8 mouse cellular contexts compared by ENCODE assay signal in genomic region chr7:4478021-4478795, GRCm38 (mm10). TPM values are rescaled to one million over a fixed set of nuclear protein-coding genes. Genes with fewer than 3 reads are reported as not detected.
A peak's percentile ranks its signal among the peaks of the same experiment; 100 is the strongest.
DNase-seq lines count a peak whose midpoint lies in the region; ATAC-seq and TF ChIP-seq lines count a peak whose summit lies in the region.

No protein-coding gene starts in this region.

- no peak for TF ChIP-seq POLR2A in spleen, adult 2 months (IDR thresholded peaks at IDR 0.05; ENCODE audit: low read depth, low read length)
- peak; percentile 86 for TF ChIP-seq POLR2A in embryonic fibroblast, embryonic 13.5 days (IDR thresholded peaks at IDR 0.05; ENCODE audit: low read depth, low read length)

- no peaks in the 10 kb centered on the region for H3K4me1 ChIP-seq in spleen, adult 2 months (ENCODE audit: control insufficient read depth, insufficient read depth, insufficient read length)
- H3K4me1 ChIP-seq in embryonic fibroblast, embryonic 13.5 days (ENCODE audit: control insufficient read depth, insufficient read depth, low read length) = peaks cover 3% of the 10 kb centered on the region; the same call in 1 of the 2 replicates
- peaks cover 29% of the 10 kb centered on the region for H3K4me1 ChIP-seq in heart, embryonic 13.5 days
- peaks cover 24% of the 10 kb centered on the region for H3K4me1 ChIP-seq in kidney, embryonic 16.5 days (ENCODE audit: insufficient read depth, low read length)
- no peaks in the 10 kb centered on the region for H3K4me1 ChIP-seq in liver, embryonic 14.5 days (replicated peaks; ENCODE audit: control insufficient read depth in 2 of 2, insufficient read depth in 2 of 2, low read length in 1 of 2)
- peaks cover 9% of the 10 kb centered on the region for H3K4me1 ChIP-seq in neural tube, embryonic 12.5 days

- no peak for DNase-seq in spleen, adult 2 months (ENCODE audit: low read depth in 1 of 2, low spot score in 2 of 2)
- DNase-seq in spleen, postnatal 10 days (ENCODE audit: low spot score in 2 of 2) = no peak
- DNase-seq in liver, embryonic 14.5 days (ENCODE audit: low read depth in 3 of 3, low spot score in 3 of 3) = peak in 1 of 3 experiments; percentile 22
- peak; percentile 63 to 75 for DNase-seq in urinary bladder, postnatal 36 days (ENCODE audit: low spot score in 2 of 2)

- H3K4me3 ChIP-seq in spleen, adult 2 months (ENCODE audit: extremely low read depth, insufficient read depth, insufficient read length) = peak overlapping the region; percentile 49; the same call in 1 of the 2 replicates
- H3K4me3 ChIP-seq in embryonic fibroblast, embryonic 13.5 days (ENCODE audit: insufficient read depth, low read length) = peak overlapping the region; percentile 46
- H3K4me3 ChIP-seq in heart, embryonic 13.5 days = peak overlapping the region; percentile 55
- peak overlapping the region; percentile 64 for H3K4me3 ChIP-seq in kidney, embryonic 16.5 days (ENCODE audit: low read length)
- peak overlapping the region; percentile 12 to 26; a peak in 2 of 4 replicates for H3K4me3 ChIP-seq in liver, embryonic 14.5 days (ENCODE audit: insufficient read depth in 1 of 2, low read depth in 2 of 2, low read length in 2 of 2)
- H3K4me3 ChIP-seq in neural tube, embryonic 12.5 days = peak overlapping the region; percentile 41

- 24% methylated on average over 39 of the region's 39 CpGs for WGBS in spleen, adult 2 months
- WGBS in heart, embryonic 13.5 days = under 1% methylated on average over 39 of the region's 39 CpGs
- WGBS in kidney, embryonic 16.5 days = under 1% methylated on average over 39 of the region's 39 CpGs
- 3% methylated on average over 39 of the region's 39 CpGs for WGBS in liver, embryonic 14.5 days (ENCODE audit: insufficient replicate concordance)
- WGBS in neural tube, embryonic 12.5 days = under 1% methylated on average over 39 of the region's 39 CpGs

- peak overlapping the region; percentile 76 for H3K4me2 ChIP-seq in heart, embryonic 13.5 days
- H3K4me2 ChIP-seq in kidney, embryonic 16.5 days (replicated peaks; ENCODE audit: low read depth, low read length) = peak overlapping the region; percentile 92
- peak overlapping the region; percentile 58 for H3K4me2 ChIP-seq in liver, embryonic 14.5 days (ENCODE audit: low read depth)
- peak overlapping the region; percentile 83 for H3K4me2 ChIP-seq in neural tube, embryonic 12.5 days (replicated peaks)

- H3K36me3 ChIP-seq in spleen, adult 2 months (ENCODE audit: control insufficient read depth, insufficient read depth, low read length) = peaks cover 15% of the 10 kb centered on the region
- H3K36me3 ChIP-seq in heart, embryonic 13.5 days = peaks cover 27% of the 10 kb centered on the region
- peaks cover 18% of the 10 kb centered on the region for H3K36me3 ChIP-seq in kidney, embryonic 16.5 days (ENCODE audit: insufficient read depth, low read length)
- peaks cover 10% of the 10 kb centered on the region for H3K36me3 ChIP-seq in liver, embryonic 14.5 days (replicated peaks; ENCODE audit: control insufficient read depth, insufficient read depth, low read depth)
- H3K36me3 ChIP-seq in neural tube, embryonic 12.5 days = peaks cover 25% of the 10 kb centered on the region

- H3K9me3 ChIP-seq in heart, embryonic 13.5 days = no peaks in the 10 kb centered on the region; the same call in 1 of the 2 replicates
- H3K9me3 ChIP-seq in kidney, embryonic 16.5 days (ENCODE audit: low read length) = no peaks in the 10 kb centered on the region
- H3K9me3 ChIP-seq in liver, embryonic 14.5 days (ENCODE audit: control insufficient read depth, low read length) = no peaks in the 10 kb centered on the region
- H3K9me3 ChIP-seq in neural tube, embryonic 12.5 days = no peaks in the 10 kb centered on the region

- no peak for TF ChIP-seq EP300 in liver, embryonic 14.5 days (IDR thresholded peaks at IDR 0.05; ENCODE audit: low read depth)

- no peak for TF ChIP-seq CTCF in spleen, adult 2 months (IDR thresholded peaks at IDR 0.05; ENCODE audit: extremely low read depth, insufficient read depth, insufficient read length, insufficient replicate concordance)
- TF ChIP-seq CTCF in embryonic fibroblast, embryonic 13.5 days (IDR thresholded peaks at IDR 0.05; ENCODE audit: borderline replicate concordance, insufficient read depth, low read length) = no peak
- no peak for TF ChIP-seq CTCF in liver, embryonic 14.5 days (IDR thresholded peaks at IDR 0.05; ENCODE audit: low read depth)

- H3K27me3 ChIP-seq in spleen, adult 2 months (ENCODE audit: control insufficient read depth, insufficient read depth, low read length) = peaks cover 4% of the 10 kb centered on the region
- H3K27me3 ChIP-seq in heart, embryonic 13.5 days (replicated peaks) = peaks cover 30% of the 10 kb centered on the region
- H3K27me3 ChIP-seq in kidney, embryonic 16.5 days (ENCODE audit: insufficient read depth, low read length) = peaks cover 17% of the 10 kb centered on the region
- H3K27me3 ChIP-seq in liver, embryonic 14.5 days (ENCODE audit: control insufficient read depth, insufficient read depth, low read length) = peaks cover 33% of the 10 kb centered on the region
- peaks cover 30% of the 10 kb centered on the region for H3K27me3 ChIP-seq in neural tube, embryonic 12.5 days (replicated peaks)

- H3K27ac ChIP-seq in spleen, adult 2 months (ENCODE audit: insufficient read depth, low read length) = no peak overlapping the region
- H3K27ac ChIP-seq in embryonic fibroblast, embryonic 13.5 days (ENCODE audit: insufficient read depth, low read length) = peak overlapping the region; percentile 67
- H3K27ac ChIP-seq in heart, embryonic 13.5 days (replicated peaks) = peak overlapping the region; percentile 97
- H3K27ac ChIP-seq in kidney, embryonic 16.5 days (ENCODE audit: low read length) = peak overlapping the region; percentile 99
- H3K27ac ChIP-seq in liver, embryonic 14.5 days = no peak overlapping the region
- H3K27ac ChIP-seq in neural tube, embryonic 12.5 days = peak overlapping the region; percentile 47; the same call in 1 of the 2 replicates

- H3K9ac ChIP-seq in heart, embryonic 13.5 days = peak overlapping the region; percentile 85
- peak overlapping the region; percentile 78 for H3K9ac ChIP-seq in kidney, embryonic 16.5 days (replicated peaks; ENCODE audit: low read length)
- no peak overlapping the region for H3K9ac ChIP-seq in liver, embryonic 14.5 days (replicated peaks)
- H3K9ac ChIP-seq in neural tube, embryonic 12.5 days = peak overlapping the region; percentile 54

- peak; percentile 91 for ATAC-seq in heart, embryonic 13.5 days (ENCODE audit: extremely low read depth, insufficient number of reproducible peaks, low FRiP score, low TSS enrichment)
- peak; percentile 98 for ATAC-seq in kidney, embryonic 16.5 days (ENCODE audit: low FRiP score, low TSS enrichment)
- peak; percentile 64 for ATAC-seq in liver, embryonic 14.5 days (ENCODE audit: insufficient read depth)
- peak; percentile 96 for ATAC-seq in neural tube, embryonic 12.5 days (ENCODE audit: low FRiP score, low read depth)

RNA-seq across cellular contexts. Expression of gene Eps8l1, which starts 17.7 kb away (rescaled TPM):
- polyA plus RNA-seq in spleen, adult 2 months (2012; rRNA removed) = 0.12 and 0.18 TPM in 2 replicates
- 2.1 and 2.9 TPM in 2 replicates for polyA plus RNA-seq in embryonic fibroblast, embryonic 13.5 days (2011; ENCODE audit: insufficient read length, low read depth, missing spikeins)
- 3.3 and 4.2 TPM in 2 replicates for polyA plus RNA-seq in heart, embryonic 13.5 days (2015; fragmentation: Nextera tagmentation; extraction: Ambion mirVana)
- polyA plus RNA-seq in kidney, embryonic 16.5 days (2015; fragmentation: Nextera tagmentation; extraction: Ambion mirVana) = 8.8 and 10.1 TPM in 2 replicates
- 1.0 and 1.6 TPM in 2 replicates for polyA plus RNA-seq in liver, embryonic 14.5 days (2012; rRNA removed)
- polyA plus RNA-seq in liver, embryonic 14.5 days (2014; fragmentation: Nextera tagmentation; extraction: Ambion mirVana) = 0.10 and 1.2 TPM in 2 replicates
- polyA plus RNA-seq in neural tube, embryonic 12.5 days (2016; fragmentation: Nextera tagmentation; extraction: Ambion mirVana) = 8.7 and 8.9 TPM in 2 replicates

RNA-seq across cellular contexts. Expression of gene Ppp1r12c, which starts 23.3 kb away (rescaled TPM):
- polyA plus RNA-seq in spleen, adult 2 months (2012; rRNA removed) = 92.6 and 98.8 TPM in 2 replicates
- 72.2 and 79.4 TPM in 2 replicates for polyA plus RNA-seq in embryonic fibroblast, embryonic 13.5 days (2011; ENCODE audit: insufficient read length, low read depth, missing spikeins)
- 29.2 and 33.9 TPM in 2 replicates for polyA plus RNA-seq in heart, embryonic 13.5 days (2015; fragmentation: Nextera tagmentation; extraction: Ambion mirVana)
- 22.1 and 31.6 TPM in 2 replicates for polyA plus RNA-seq in kidney, embryonic 16.5 days (2015; fragmentation: Nextera tagmentation; extraction: Ambion mirVana)
- 16.2 and 22.2 TPM in 2 replicates for polyA plus RNA-seq in liver, embryonic 14.5 days (2012; rRNA removed)
- polyA plus RNA-seq in liver, embryonic 14.5 days (2014; fragmentation: Nextera tagmentation; extraction: Ambion mirVana) = 15.6 and 22.2 TPM in 2 replicates
- polyA plus RNA-seq in neural tube, embryonic 12.5 days (2016; fragmentation: Nextera tagmentation; extraction: Ambion mirVana) = 61.1 and 72.5 TPM in 2 replicates

RNA-seq across cellular contexts. Expression of gene Rdh13, which starts 32.8 kb away (rescaled TPM):
- 6.4 and 7.8 TPM in 2 replicates for polyA plus RNA-seq in spleen, adult 2 months (2012; rRNA removed)
- 14.7 and 16.8 TPM in 2 replicates for polyA plus RNA-seq in embryonic fibroblast, embryonic 13.5 days (2011; ENCODE audit: insufficient read length, low read depth, missing spikeins)
- 24.7 and 29.9 TPM in 2 replicates for polyA plus RNA-seq in heart, embryonic 13.5 days (2015; fragmentation: Nextera tagmentation; extraction: Ambion mirVana)
- 34.4 and 34.5 TPM in 2 replicates for polyA plus RNA-seq in kidney, embryonic 16.5 days (2015; fragmentation: Nextera tagmentation; extraction: Ambion mirVana)
- 3.1 and 4.0 TPM in 2 replicates for polyA plus RNA-seq in liver, embryonic 14.5 days (2012; rRNA removed)
- 5.2 and 5.6 TPM in 2 replicates for polyA plus RNA-seq in liver, embryonic 14.5 days (2014; fragmentation: Nextera tagmentation; extraction: Ambion mirVana)
- 29.0 and 29.8 TPM in 2 replicates for polyA plus RNA-seq in neural tube, embryonic 12.5 days (2016; fragmentation: Nextera tagmentation; extraction: Ambion mirVana)

RNA-seq across cellular contexts. Expression of gene Tnnt1, which starts 38.0 kb away (rescaled TPM):
- 0.34 and 0.53 TPM in 2 replicates for polyA plus RNA-seq in spleen, adult 2 months (2012; rRNA removed)
- polyA plus RNA-seq in embryonic fibroblast, embryonic 13.5 days (2011; ENCODE audit: insufficient read length, low read depth, missing spikeins) = 1.4 and 1.7 TPM in 2 replicates
- 610 and 755 TPM in 2 replicates for polyA plus RNA-seq in heart, embryonic 13.5 days (2015; fragmentation: Nextera tagmentation; extraction: Ambion mirVana)
- polyA plus RNA-seq in kidney, embryonic 16.5 days (2015; fragmentation: Nextera tagmentation; extraction: Ambion mirVana) = 20.9 and 21.6 TPM in 2 replicates
- 2.0 and 4.0 TPM in 2 replicates for polyA plus RNA-seq in liver, embryonic 14.5 days (2012; rRNA removed)
- polyA plus RNA-seq in liver, embryonic 14.5 days (2014; fragmentation: Nextera tagmentation; extraction: Ambion mirVana) = 2.6 and 3.3 TPM in 2 replicates
- 58.1 and 75.1 TPM in 2 replicates for polyA plus RNA-seq in neural tube, embryonic 12.5 days (2016; fragmentation: Nextera tagmentation; extraction: Ambion mirVana)

RNA-seq across cellular contexts. Expression of gene Tnni3, which starts 45.8 kb away (rescaled TPM):
- polyA plus RNA-seq in spleen, adult 2 months (2012; rRNA removed) = 5.3 and 5.5 TPM in 2 replicates
- polyA plus RNA-seq in embryonic fibroblast, embryonic 13.5 days (2011; ENCODE audit: insufficient read length, low read depth, missing spikeins) = 1.2 and 4.0 TPM in 2 replicates
- polyA plus RNA-seq in heart, embryonic 13.5 days (2015; fragmentation: Nextera tagmentation; extraction: Ambion mirVana) = 2,083 and 2,324 TPM in 2 replicates
- polyA plus RNA-seq in kidney, embryonic 16.5 days (2015; fragmentation: Nextera tagmentation; extraction: Ambion mirVana) = 5.8 and 6.1 TPM in 2 replicates
- 0.30 and 0.35 TPM in 2 replicates for polyA plus RNA-seq in liver, embryonic 14.5 days (2012; rRNA removed)
- 0.45 TPM in 1 of 2 replicates, not detected in the other for polyA plus RNA-seq in liver, embryonic 14.5 days (2014; fragmentation: Nextera tagmentation; extraction: Ambion mirVana)
- polyA plus RNA-seq in neural tube, embryonic 12.5 days (2016; fragmentation: Nextera tagmentation; extraction: Ambion mirVana) = 2.8 and 2.9 TPM in 2 replicates

Comparison
In these comparisons a context has a peak if more than half of its experiments do, and no peak if none do; other contexts are left out.
1. DNase-seq: peak in urinary bladder, postnatal 36 days (2 of 2); none in spleen, adult 2 months (0 of 2) and spleen, postnatal 10 days (0 of 2).
2. H3K27ac ChIP-seq: peak in embryonic fibroblast, embryonic 13.5 days (single experiment), heart, embryonic 13.5 days (single experiment), kidney, embryonic 16.5 days (single experiment) and neural tube, embryonic 12.5 days (single experiment); none in spleen, adult 2 months (single experiment) and liver, embryonic 14.5 days (single experiment).
3. Peak in every context shown above with its lines, with median percentiles within 50 percentile points of each other: H3K4me3 ChIP-seq, ATAC-seq and H3K4me2 ChIP-seq.